Mouse (Mus musculus) kidney, adult 2 months (tissue): ENCODE results near the gene Wdr37. TPM values are rescaled to one million over a fixed set of nuclear protein-coding genes. Genes with fewer than 3 reads are reported as not detected.
"Not testable (repeated sequence)": the region's sequence is repeated elsewhere in the genome, so short reads cannot be mapped to it uniquely, and the experiment has no call there.

Source experiments
- DNase-seq: peaks from one replicate; pipeline ENCODE4 v3.0.0; 2021
- H3K27ac ChIP-seq: fragments of 200-500 bp; 2 replicates; pipeline ENCODE4 v1.5.1; 2012; ENCODE audit warnings: low read depth, low read length, control low read depth, inconsistent platforms; ENCODE audit not compliant: insufficient read depth
- H3K27me3 ChIP-seq: fragments of 200-500 bp; replicated peaks from 2 replicates; pipeline ENCODE4 v1.6.1; 2012; ENCODE audit warnings: mild to moderate bottlenecking, moderate library complexity, low read length, inconsistent platforms; ENCODE audit not compliant: control insufficient read depth, insufficient read depth
- H3K36me3 ChIP-seq: fragments of 200-500 bp; 2 replicates; pipeline ENCODE4 v1.6.1; 2012; ENCODE audit warnings: mild to moderate bottlenecking, moderate library complexity, low read length, inconsistent platforms; ENCODE audit not compliant: control insufficient read depth, insufficient read depth
- H3K4me1 ChIP-seq: fragments of 200-500 bp; 2 replicates; pipeline ENCODE4 v1.6.1; 2011; ENCODE audit warnings: low read length; ENCODE audit not compliant: control insufficient read depth, insufficient read depth
- H3K4me3 ChIP-seq: fragments of 200-500 bp; 2 replicates; pipeline ENCODE4 v1.5.1; 2011; ENCODE audit warnings: mild to moderate bottlenecking, low read depth, low read length, control low read depth; ENCODE audit not compliant: insufficient read depth
- CTCF ChIP-seq: fragments of 200-500 bp; conservative IDR thresholded peaks from 2 replicates; pipeline ENCODE4 v1.5.1; 2011; ENCODE audit warnings: low read depth, mild to moderate bottlenecking, control low read depth, low read length, moderate library complexity, mixed read lengths; ENCODE audit not compliant: insufficient read depth, insufficient read length
- POLR2A ChIP-seq: fragments of 200-500 bp; IDR thresholded peaks from one replicate; pipeline ENCODE4 v1.6.1; 2011; ENCODE audit warnings: low read depth, low read length, control low read depth
- WGBS: fragments of 180-500 bp; shearing (Covaris S2); methylation state at CpG from one replicate; pipeline ENCODE4 v1.1.7; 2018; 5-methylcytosine and 5-hydroxymethylcytosine counted together
- polyA plus RNA-seq: library from polyadenylated mRNA; depleted of rRNA; stranded (reverse); fragments of >200 nt; gene quantifications from 2 replicates; pipeline ENCODE4 v1.2.3, GENCODE M21; 2012

Wdr37 gene
- polyA plus RNA-seq, 1 experiment = 9.9 TPM

GRCm38 (mm10) chr13:8858453-8858852, 13.3 kb downstream of the Wdr37 start:
- peaks cover 3% of the 10 kb centered on the region; the same call in 1 of the 2 replicates for H3K36me3 ChIP-seq
- DNase-seq = no peak
- H3K4me1 ChIP-seq = no peaks in the 10 kb centered on the region
- no peak for TF ChIP-seq POLR2A
- no peak for TF ChIP-seq CTCF
- H3K4me3 ChIP-seq = no peak overlapping the region
- no peak overlapping the region for H3K27ac ChIP-seq
- H3K27me3 ChIP-seq = no peaks in the 10 kb centered on the region
- 65% methylated on average over 6 of the region's 6 CpGs for WGBS

- peaks cover 3% of the 10 kb centered on the region; the same call in 1 of the 2 replicates for H3K36me3 ChIP-seq
- H3K4me3 ChIP-seq = no peak overlapping the region
- WGBS = 80% methylated on average over 2 of the region's 2 CpGs
- no peak overlapping the region for H3K27ac ChIP-seq
- no peaks in the 10 kb centered on the region for H3K27me3 ChIP-seq
- H3K4me1 ChIP-seq = no peaks in the 10 kb centered on the region
- DNase-seq = no peak
- no peak for TF ChIP-seq POLR2A
Measured at GRCm38 (mm10) chr13:8854769-8855168, 16.9 kb downstream of the Wdr37 start.

DNA sequence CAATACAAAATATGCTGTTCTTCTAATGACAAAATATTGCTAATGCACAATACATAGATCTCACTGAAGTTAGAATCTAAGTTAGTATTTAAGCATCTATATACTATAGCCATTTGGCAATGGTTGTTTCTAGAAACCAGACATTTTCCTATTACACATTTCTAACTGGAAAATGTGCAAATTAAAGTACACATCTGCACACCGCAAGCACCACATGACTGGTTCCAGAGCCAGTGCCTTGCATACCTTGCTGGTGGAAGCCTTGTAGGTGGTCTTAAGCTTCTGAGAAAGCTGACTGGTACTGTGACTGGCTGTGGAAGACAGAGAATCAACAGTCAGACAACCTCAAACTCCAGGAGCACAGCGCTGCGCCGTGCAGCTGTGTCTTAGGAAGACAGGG, 18.3 kb downstream of the Wdr37 start:
- Histone ChIP-seq H3K4me3 (no peak overlapping the region), H3K27me3 (no peaks in the 10 kb centered on the region), H3K36me3 (peaks cover 3% of the 10 kb centered on the region; the same call in 1 of the 2 replicates), H3K27ac (no peak overlapping the region), H3K4me1 (no peaks in the 10 kb centered on the region)
- WGBS = 96% methylated on average over 4 of the region's 4 CpGs
- no peak for TF ChIP-seq POLR2A
- no peak for TF ChIP-seq CTCF
- DNase-seq = no peak

GRCm38 (mm10) chr13:8849311-8849710, 22.4 kb downstream of the Wdr37 start:
- Histone ChIP-seq H3K27me3 (no peaks in the 10 kb centered on the region), H3K27ac (no peak overlapping the region), H3K4me1 (no peaks in the 10 kb centered on the region), H3K36me3 (peaks cover 6% of the 10 kb centered on the region; the same call in 1 of the 2 replicates), H3K4me3 (no peak overlapping the region)
- 65% methylated on average over 1 of the region's 1 CpGs for WGBS
- TF ChIP-seq POLR2A (no peak), CTCF (no peak)
- DNase-seq = no peak

- peak; percentile 56 for TF ChIP-seq CTCF
- no peak for TF ChIP-seq POLR2A
- Histone ChIP-seq H3K27me3 (no peaks in the 10 kb centered on the region), H3K4me1 (no peaks in the 10 kb centered on the region), H3K36me3 (peaks cover 4% of the 10 kb centered on the region), H3K27ac (no peak overlapping the region), H3K4me3 (no peak overlapping the region)
- DNase-seq = peak; percentile 48
- 37% methylated on average over 2 of the region's 2 CpGs for WGBS
Measured at GRCm38 (mm10) chr13:8847702-8848101, 24.0 kb downstream of the Wdr37 start.

GRCm38 (mm10) chr13:8842273-8842672, 29.4 kb downstream of the Wdr37 start:
- WGBS = 92% methylated on average over 3 of the region's 3 CpGs
- no peak overlapping the region for H3K4me3 ChIP-seq
- TF ChIP-seq POLR2A (no peak), CTCF (no peak)
- H3K27ac ChIP-seq = no peak overlapping the region
- H3K4me1 ChIP-seq = no peaks in the 10 kb centered on the region
- no peaks in the 10 kb centered on the region for H3K27me3 ChIP-seq
- no peak for DNase-seq
- peaks cover 11% of the 10 kb centered on the region for H3K36me3 ChIP-seq

- not testable (repeated sequence) for H3K4me3 ChIP-seq, H3K36me3 ChIP-seq, DNase-seq, H3K27me3 ChIP-seq, H3K4me1 ChIP-seq, H3K27ac ChIP-seq
- 96% methylated on average over 7 of the region's 7 CpGs for WGBS
Measured at GRCm38 (mm10) chr13:8841846-8842245, 29.9 kb downstream of the Wdr37 start.

GRCm38 (mm10) chr13:8840941-8841340, 30.8 kb downstream of the Wdr37 start:
- H3K36me3 ChIP-seq = peaks cover 8% of the 10 kb centered on the region
- no peaks in the 10 kb centered on the region for H3K4me1 ChIP-seq
- H3K4me3 ChIP-seq = no peak overlapping the region
- no peaks in the 10 kb centered on the region for H3K27me3 ChIP-seq
- H3K27ac ChIP-seq = peak overlapping the region; percentile 34; the same call in 1 of the 2 replicates
- no peak for DNase-seq
- WGBS = 61% methylated on average over 2 of the region's 2 CpGs
- TF ChIP-seq POLR2A (no peak), CTCF (no peak)
